Mouse (Mus musculus) C2C12 (cell line): Measurements from ENCODE around the gene Fam227a.

Experiments used
- CEBPB ChIP-seq: IDR thresholded peaks from one replicate; pipeline ENCODE4 v1.6.1; 2011; ENCODE audit warnings: low read depth, mild to moderate bottlenecking, control low read depth, moderate library complexity
- CTCF ChIP-seq: IDR thresholded peaks from one replicate; pipeline ENCODE4 v1.5.1; 2011; ENCODE audit not compliant: control insufficient read depth, insufficient read depth, insufficient read length
- FOSL1 ChIP-seq: IDR thresholded peaks from one replicate; pipeline ENCODE4 v1.8.0; 2011; ENCODE audit warnings: mild to moderate bottlenecking, low read length; ENCODE audit not compliant: poor library complexity, insufficient read depth, severe bottlenecking
- MAX ChIP-seq: IDR thresholded peaks from one replicate; pipeline ENCODE4 v1.6.1; 2011; ENCODE audit warnings: mild to moderate bottlenecking, control low read depth
- MYOD1 ChIP-seq: IDR thresholded peaks from one replicate; pipeline ENCODE4 v1.6.1; 2011; ENCODE audit warnings: low read depth; ENCODE audit not compliant: control insufficient read depth, insufficient read length
- MYOG ChIP-seq: IDR thresholded peaks from one replicate; pipeline ENCODE4 v1.6.1; 2011; ENCODE audit not compliant: control insufficient read depth, insufficient read length; ENCODE audit errors: extremely low read depth
- USF1 ChIP-seq: IDR thresholded peaks from one replicate; pipeline ENCODE4 v1.6.1; 2011; ENCODE audit warnings: low read depth, mild to moderate bottlenecking, control low read depth, moderate library complexity

DNA sequence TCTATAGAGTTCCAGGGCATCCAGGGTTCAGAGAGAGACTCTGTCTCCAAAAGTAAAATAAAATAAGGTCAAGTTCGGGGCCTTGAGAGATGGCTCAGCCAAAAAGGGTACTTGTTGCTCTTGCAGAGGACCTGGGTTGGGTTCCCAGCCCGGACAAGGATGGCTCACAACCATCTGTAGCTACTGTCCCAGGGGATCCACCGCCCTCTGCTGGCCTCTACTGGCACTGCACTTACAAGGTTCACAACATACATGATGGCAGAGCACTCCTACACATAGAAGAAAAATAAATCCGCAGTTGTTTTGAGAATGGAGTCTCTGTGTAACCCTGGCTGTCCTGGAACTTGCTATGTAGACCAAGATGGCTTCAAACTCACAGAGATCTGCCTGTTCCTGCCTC is 3.1 kb upstream of the Fam227a start:
- TF ChIP-seq CTCF (no peak), MAX (no peak), CEBPB (no peak), MYOD1 (no peak), FOSL1 (no peak), USF1 (no peak), MYOG (no peak)
